Mouse (Mus musculus) liver, postnatal 0 days (tissue): ENCODE measurements around the gene Mrps17. TPM values are rescaled to one million over a fixed set of nuclear protein-coding genes. Genes with fewer than 3 reads are reported as not detected.
A peak's percentile ranks its signal among the peaks of the same experiment; 100 is the strongest.

ENCODE experiments used
- ATAC-seq: fragments of 200-750 bp; cut with Nextera tagmentation; 2 replicates; pipeline ENCODE4 v1.8.0; 2017; ENCODE audit warnings: mild to moderate bottlenecking, moderate library complexity
- DNase-seq: peaks from one replicate; pipeline ENCODE4 v3.0.0-alpha.2; 2016
- H3K27ac ChIP-seq: fragments of 300-500 bp; sonication (generic); 2 replicates; pipeline ENCODE4 v1.5.1; 2014; ENCODE audit warnings: antibody characterized with exemption, moderate library complexity, mild to moderate bottlenecking, low read depth
- H3K27me3 ChIP-seq: fragments of 300-500 bp; sonication (generic); 2 replicates; pipeline ENCODE4 v1.6.1; 2014; ENCODE audit warnings: low read length, control low read depth, mixed read lengths; ENCODE audit not compliant: insufficient read depth
- H3K36me3 ChIP-seq: fragments of 300-500 bp; sonication (generic); replicated peaks from 2 replicates; pipeline ENCODE4 v1.6.1; 2014; ENCODE audit warnings: mild to moderate bottlenecking, control low read depth, low read length, moderate library complexity, mixed read lengths; ENCODE audit not compliant: insufficient read depth
- H3K4me1 ChIP-seq: fragments of 300-500 bp; sonication (generic); 2 replicates; pipeline ENCODE4 v1.6.1; 2014; ENCODE audit warnings: antibody characterized with exemption, mild to moderate bottlenecking, control low read depth; ENCODE audit not compliant: insufficient read depth
- H3K4me2 ChIP-seq: fragments of 300-500 bp; sonication (generic); 2 replicates; pipeline ENCODE4 v1.6.1; 2014; ENCODE audit warnings: low read depth, mild to moderate bottlenecking, low read length, moderate library complexity, mixed read lengths
- H3K4me3 ChIP-seq: fragments of 300-500 bp; sonication (generic); 2 replicates; pipeline ENCODE4 v1.5.1; 2014; ENCODE audit warnings: low read depth, low read length
- H3K9ac ChIP-seq: fragments of 300-500 bp; sonication (generic); replicated peaks from 2 replicates; pipeline ENCODE4 v1.6.1; 2014; ENCODE audit warnings: mild to moderate bottlenecking, moderate library complexity
- H3K9me3 ChIP-seq: fragments of 300-500 bp; sonication (generic); 2 replicates; pipeline ENCODE4 v1.6.1; 2016; ENCODE audit warnings: mild to moderate bottlenecking, control low read depth, low read length, mixed read lengths
- CTCF ChIP-seq: sonication (generic); IDR thresholded peaks from 2 replicates; pipeline ENCODE4 v1.5.1; 2016; ENCODE audit warnings: antibody characterized with exemption, low read depth
- EP300 ChIP-seq: IDR thresholded peaks from 2 replicates; pipeline ENCODE4 v1.6.1; 2016; ENCODE audit warnings: antibody characterized with exemption, low read depth, mild to moderate bottlenecking
- WGBS: fragments of 180-500 bp; shearing (Covaris S2); extraction: QIAGEN DNeasy Blood & Tissue Kit; methylation state at CpG from one replicate; pipeline ENCODE4 v1.1.7; 2014; ENCODE audit not compliant: insufficient replicate concordance; 5-methylcytosine and 5-hydroxymethylcytosine counted together
- polyA plus RNA-seq: library from polyadenylated mRNA; unstranded; fragments of >200 nt; fragmentation: Nextera tagmentation; extraction: Ambion mirVana; gene quantifications from 2 replicates; pipeline ENCODE4 v1.2.1, GENCODE M21; 2015

The Mrps17 gene
- polyA plus RNA-seq, 1 experiment from 2014 or later: 130 TPM

- DNase-seq: no peak
- TF ChIP-seq EP300 (no peak), CTCF (peak; percentile 26)
- Histone ChIP-seq H3K4me3 (no peak overlapping the region), H3K36me3 (peaks cover 31% of the 10 kb centered on the region), H3K27me3 (no peaks in the 10 kb centered on the region), H3K9me3 (no peaks in the 10 kb centered on the region), H3K4me2 (no peak overlapping the region), H3K4me1 (peaks cover 10% of the 10 kb centered on the region), H3K9ac (no peak overlapping the region), H3K27ac (no peak overlapping the region)
- WGBS: 78% methylated on average over 9 of the region's 9 CpGs
- ATAC-seq: no peak
Measured at GRCm38 (mm10) chr5:129717016-129717415, 1.7 kb downstream of the Mrps17 start.

DNA sequence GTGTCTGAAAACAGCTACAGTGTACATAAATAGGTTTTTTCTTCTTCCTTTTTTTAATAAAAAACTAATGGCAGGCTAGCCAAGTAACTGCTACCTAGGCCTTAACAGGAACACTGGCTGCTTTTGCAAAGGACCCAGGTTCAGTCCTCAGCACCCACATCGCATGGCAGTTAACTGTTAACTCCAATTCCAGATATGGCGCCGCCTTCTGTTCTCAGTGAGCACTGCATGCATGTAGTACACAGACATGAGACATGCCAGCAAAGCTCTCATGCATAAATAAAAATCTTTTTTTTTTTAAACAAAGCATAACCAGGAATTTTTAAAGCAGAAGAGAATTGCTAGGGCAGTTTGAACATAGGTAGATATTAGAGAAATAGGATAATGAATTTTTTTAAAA lies 4.9 kb downstream of the Mrps17 start:
- H3K27ac ChIP-seq: no peak overlapping the region
- H3K36me3 ChIP-seq: peaks cover 31% of the 10 kb centered on the region
- no peak overlapping the region for H3K4me3 ChIP-seq
- H3K9me3 ChIP-seq: no peaks in the 10 kb centered on the region
- DNase-seq (no peak), ATAC-seq (no peak)
- no peaks in the 10 kb centered on the region for H3K27me3 ChIP-seq
- no peak overlapping the region for H3K9ac ChIP-seq
- TF ChIP-seq CTCF (peak; percentile 30), EP300 (no peak)
- no peak overlapping the region for H3K4me2 ChIP-seq
- WGBS: 83% methylated on average over 3 of the region's 3 CpGs
- H3K4me1 ChIP-seq: peaks cover 18% of the 10 kb centered on the region

DNA sequence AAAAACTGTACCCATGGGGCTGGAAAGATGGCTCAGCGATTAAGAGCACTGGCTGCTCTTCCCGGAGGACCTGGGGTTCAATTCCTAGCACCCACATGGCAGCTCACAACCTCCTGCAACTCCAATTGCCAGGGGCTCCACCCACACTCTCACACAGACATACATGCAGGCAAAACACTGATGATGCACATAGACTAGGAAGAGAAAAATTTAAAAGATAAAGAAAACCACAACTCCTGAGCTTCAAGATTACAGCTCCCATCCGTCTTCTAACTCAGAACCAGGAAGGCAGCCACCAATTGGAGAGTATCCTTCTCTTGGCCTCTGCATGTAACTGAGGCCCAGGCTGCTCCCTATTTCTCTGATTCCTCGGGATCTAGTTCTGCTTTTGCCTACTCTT lies 9.0 kb downstream of the Mrps17 start:
- no peaks in the 10 kb centered on the region for H3K27me3 ChIP-seq
- no peak for DNase-seq
- peak overlapping the region; percentile 81 for H3K4me3 ChIP-seq
- peak overlapping the region; percentile 99 for H3K27ac ChIP-seq
- H3K4me1 ChIP-seq: peaks cover 27% of the 10 kb centered on the region
- peaks cover 5% of the 10 kb centered on the region; the same call in 1 of the 2 replicates for H3K36me3 ChIP-seq
- 36% methylated on average over 4 of the region's 4 CpGs for WGBS
- no peaks in the 10 kb centered on the region for H3K9me3 ChIP-seq
- peak overlapping the region; percentile 74 for H3K4me2 ChIP-seq
- TF ChIP-seq EP300 (peak; percentile 6; the same call in 1 of the 2 replicates), CTCF (no peak)
- peak overlapping the region; percentile 95 for H3K9ac ChIP-seq
- ATAC-seq: peak; percentile 33

DNA sequence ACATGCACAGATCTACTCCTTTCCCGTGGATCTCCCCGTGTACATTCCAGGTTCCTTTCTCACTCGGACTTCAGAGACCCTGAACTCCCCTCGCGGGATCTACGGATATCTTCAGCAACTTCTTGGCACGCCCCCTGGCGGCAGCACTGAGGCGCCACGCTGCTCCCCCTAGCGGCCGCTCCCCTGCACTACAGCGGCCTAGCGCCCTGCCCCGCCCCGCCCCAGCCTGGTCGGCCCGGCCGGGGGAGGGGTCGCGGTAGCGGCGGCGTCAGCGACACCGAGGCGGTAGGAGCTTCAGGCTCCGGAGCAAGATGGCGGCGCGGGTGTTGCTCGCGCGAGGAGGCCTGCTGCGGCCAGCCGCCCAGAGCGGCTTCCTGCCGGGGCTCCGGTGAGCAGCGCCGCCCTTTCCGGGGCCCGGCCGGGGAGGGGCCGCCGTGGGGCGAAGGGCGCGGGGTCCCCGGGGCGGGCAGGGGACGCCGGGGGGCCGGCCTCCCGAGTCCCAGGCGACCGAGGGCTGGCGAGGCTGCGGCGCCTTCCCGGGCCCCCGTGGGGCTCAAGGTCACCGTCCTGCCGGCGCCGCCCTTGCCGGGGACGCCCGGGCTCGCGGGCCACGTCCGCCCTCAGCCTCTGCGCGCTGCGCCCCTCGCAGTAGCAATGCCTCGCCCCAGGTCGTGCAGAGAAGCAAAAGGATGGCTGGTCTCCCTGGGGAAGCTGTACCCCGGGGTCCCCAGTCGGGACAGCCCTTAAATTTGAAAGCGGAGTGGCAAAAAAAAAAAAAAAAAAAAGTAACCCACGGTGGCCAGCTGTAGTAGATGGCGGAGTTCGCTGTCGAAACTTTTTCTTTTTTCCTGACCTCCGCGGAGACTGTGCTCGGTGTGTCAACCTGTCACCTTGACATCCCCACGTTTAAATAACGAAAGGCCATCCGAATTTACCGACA lies 9.8 kb downstream of the Mrps17 start, which contains the start of gene Nipsnap2:
TSS of gene Nipsnap2 (plus strand) at position 230 of the 940 bp plus-strand sequence.
- ATAC-seq: peak; percentile 90
- Histone ChIP-seq H3K36me3 (0 out of 2 replicates have a peak, but pooled peaks cover 1% of the 10 kb centered on the region), H3K9me3 (no peaks in the 10 kb centered on the region), H3K4me3 (peak within 1 kb of the TSS; percentile 81), H3K27me3 (no peaks in the 10 kb centered on the region), H3K4me2 (peak within 1 kb of the TSS; percentile 74), H3K4me1 (peaks cover 35% of the 10 kb centered on the region), H3K27ac (peak within 1 kb of the TSS; percentile 99), H3K9ac (peak within 1 kb of the TSS; percentile 95)
- TF ChIP-seq CTCF: peak; percentile 100
- no peak; the same call in 1 of the 2 replicates for TF ChIP-seq EP300
- DNase-seq: peak; percentile 93
- WGBS: under 1% methylated on average over 75 of the region's 93 CpGs

DNA sequence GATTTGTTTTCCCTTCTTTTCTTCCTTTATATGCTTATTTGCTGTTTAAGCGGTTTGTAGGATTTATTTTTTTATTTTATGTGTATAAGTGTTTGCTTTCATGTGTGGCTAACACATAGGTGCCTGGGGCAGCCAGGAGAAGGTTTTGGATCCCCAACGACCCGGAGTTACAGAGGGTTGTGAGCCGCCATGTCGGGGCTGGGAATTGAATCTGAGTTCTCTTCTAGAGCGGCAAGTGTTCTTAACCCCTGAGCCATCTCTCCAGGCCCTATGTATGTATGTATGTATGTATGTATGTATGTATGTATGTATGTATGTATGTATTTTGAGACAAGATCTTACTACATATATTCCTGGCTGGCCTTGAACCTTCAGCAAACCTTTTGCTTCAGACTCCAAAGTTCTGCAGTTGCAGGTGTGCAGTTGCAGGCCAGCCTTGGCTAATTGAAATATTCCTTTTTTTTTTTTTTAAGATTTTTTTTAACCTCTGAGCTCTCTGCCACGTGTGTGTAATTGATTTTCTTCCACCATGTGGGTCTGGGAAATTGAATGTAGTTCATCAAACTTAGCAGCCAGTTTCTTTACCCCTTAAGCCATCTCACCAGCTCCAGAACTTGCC lies 10.6 kb downstream of the Mrps17 start:
- H3K9ac ChIP-seq: peak overlapping the region; percentile 95
- peaks cover 42% of the 10 kb centered on the region for H3K4me1 ChIP-seq
- no peaks in the 10 kb centered on the region for H3K36me3 ChIP-seq
- DNase-seq (no peak), ATAC-seq (no peak)
- no peaks in the 10 kb centered on the region for H3K27me3 ChIP-seq
- no peaks in the 10 kb centered on the region for H3K9me3 ChIP-seq
- WGBS: 19% methylated on average over 7 of the region's 7 CpGs
- H3K4me3 ChIP-seq: peak overlapping the region; percentile 81
- H3K4me2 ChIP-seq: peak overlapping the region; percentile 74
- no peak for TF ChIP-seq CTCF
- TF ChIP-seq EP300: no peak
- peak overlapping the region; percentile 99 for H3K27ac ChIP-seq

DNA sequence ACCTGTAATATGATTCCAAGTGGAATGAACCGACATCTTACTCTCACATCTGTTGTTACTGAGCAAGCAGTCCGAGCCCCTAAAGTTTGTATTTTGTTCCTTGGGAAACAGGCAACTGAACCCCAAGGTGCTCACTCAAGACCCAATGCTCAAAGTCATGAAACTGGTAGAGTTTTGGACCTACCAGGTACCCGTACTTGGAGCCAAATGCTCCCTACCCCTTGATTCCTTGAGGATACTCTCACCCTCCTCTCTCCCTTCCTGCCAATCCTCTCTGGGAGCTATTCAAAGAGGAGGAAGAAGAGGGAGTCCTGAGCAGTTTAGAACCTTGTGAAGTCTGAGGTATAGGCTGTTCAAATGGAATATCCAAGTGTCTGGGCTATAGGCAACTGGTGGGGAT lies 11.5 kb downstream of the Mrps17 start:
- Histone ChIP-seq H3K4me2 (peak overlapping the region; percentile 74), H3K27me3 (no peaks in the 10 kb centered on the region), H3K27ac (0 out of 2 replicates have a peak overlapping the region, but pooled peaks have one; percentile 49), H3K4me1 (peaks cover 42% of the 10 kb centered on the region), H3K9ac (no peak overlapping the region; the same call in 1 of the 2 replicates), H3K4me3 (no peak overlapping the region; the same call in 1 of the 2 replicates), H3K9me3 (no peaks in the 10 kb centered on the region), H3K36me3 (no peaks in the 10 kb centered on the region)
- no peak for TF ChIP-seq EP300
- TF ChIP-seq CTCF: no peak
- DNase-seq (no peak), ATAC-seq (no peak)
- WGBS: 79% methylated on average over 3 of the region's 3 CpGs
